ENCODE assay signal across 12 mouse cellular contexts in the genomic region with DNA sequence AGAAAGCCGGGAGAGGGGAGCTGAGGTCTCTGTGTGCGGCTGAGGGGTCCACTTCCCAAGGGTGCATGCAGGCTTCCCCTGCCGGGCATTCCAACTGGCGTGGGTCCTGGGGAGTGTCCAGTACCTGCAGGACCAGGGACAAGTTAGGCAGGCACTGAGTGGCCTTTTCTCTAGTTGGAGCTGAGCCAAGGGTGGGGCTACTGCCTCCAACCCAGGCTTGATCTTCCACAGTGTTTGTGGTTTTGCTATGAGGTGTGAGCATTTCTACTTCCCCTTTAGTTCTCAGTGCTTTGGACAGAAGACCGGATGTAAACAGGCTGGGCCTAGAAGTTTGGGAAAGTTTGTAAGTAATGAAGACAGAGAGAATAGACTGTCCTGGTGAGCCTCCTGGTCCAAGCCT. TPM values are rescaled to one million over a fixed set of nuclear protein-coding genes. Genes with fewer than 3 reads are reported as not detected.
DNase-seq lines count a peak whose midpoint lies in the region; ATAC-seq and TF ChIP-seq lines count a peak whose summit lies in the region.
"Had no signal": no experiment of that assay in that cellular context is flagged by ENCODE, and none has a peak within 500 bp of the region (broad histone marks: within the 10 kb centered on the region; RNA-seq: fewer than 3 reads in every experiment).

No protein-coding gene starts in this region.

- DNase-seq in kidney, adult 2 months = peak; percentile 18
- peak; percentile 52 for DNase-seq in c-Kit-positive CD71-negative TER-119-negative erythroid progenitor cells, embryonic 14.5 days (ENCODE audit: low read depth)
- peak; percentile 50 for DNase-seq in lung, embryonic 14.5 days
- peak; percentile 26 for DNase-seq in splenic B cell, adult 2 months (ENCODE audit: low read depth, low spot score)
- DNase-seq in right cerebral cortex, postnatal 4 days = no peak
- DNase-seq in cerebellum, postnatal 25 days = no peak
- DNase-seq: cerebellum, adult 2 months; right cerebral cortex, adult 18-20 months had no signal

- H3K9ac ChIP-seq in kidney, embryonic 14.5 days (ENCODE audit: low read depth, low read length) = no peak overlapping the region
- no peak overlapping the region for H3K9ac ChIP-seq in lung, embryonic 14.5 days
- H3K9ac ChIP-seq: heart, embryonic 13.5 days; liver, embryonic 12.5 days had no signal

- TF ChIP-seq POLR2A in kidney, adult 2 months (IDR thresholded peaks at IDR 0.05; ENCODE audit: low read depth, low read length) = no peak

- no peaks in the 10 kb centered on the region for H3K36me3 ChIP-seq in kidney, adult 2 months (ENCODE audit: control insufficient read depth, insufficient read depth, low read length)
- no peaks in the 10 kb centered on the region for H3K36me3 ChIP-seq in kidney, embryonic 14.5 days (ENCODE audit: control insufficient read depth, insufficient read depth, low read length)
- no peaks in the 10 kb centered on the region for H3K36me3 ChIP-seq in lung, embryonic 14.5 days (ENCODE audit: insufficient read depth)
- no peaks in the 10 kb centered on the region for H3K36me3 ChIP-seq in splenic B cell, adult 2 months (ENCODE audit: control insufficient read depth, insufficient read depth, low read length, poor library complexity, severe bottlenecking)
- H3K36me3 ChIP-seq: heart, embryonic 13.5 days; liver, embryonic 12.5 days had no signal

- 62% methylated on average over 5 of the region's 5 CpGs for WGBS in kidney, adult 2 months
- 83% methylated on average over 5 of the region's 5 CpGs for WGBS in kidney, embryonic 14.5 days
- 68% methylated on average over 5 of the region's 5 CpGs for WGBS in lung, embryonic 14.5 days

- no peak overlapping the region for H3K4me3 ChIP-seq in kidney, adult 2 months (ENCODE audit: insufficient read depth, low read depth, low read length)
- no peak overlapping the region for H3K4me3 ChIP-seq in kidney, embryonic 14.5 days (ENCODE audit: low read length)
- no peak overlapping the region for H3K4me3 ChIP-seq in lung, embryonic 14.5 days (ENCODE audit: low read depth, low read length)
- H3K4me3 ChIP-seq: heart, embryonic 13.5 days; liver, embryonic 12.5 days had no signal

- no peak for TF ChIP-seq CTCF in kidney, adult 2 months (conservative IDR thresholded peaks at IDR 0.05; ENCODE audit: insufficient read depth, insufficient read length, low read depth, low read length)
- no peak for TF ChIP-seq CTCF in lung, embryonic 14.5 days (IDR thresholded peaks at IDR 0.05; ENCODE audit: low read depth)

- no peaks in the 10 kb centered on the region for H3K9me3 ChIP-seq in kidney, embryonic 14.5 days (ENCODE audit: control insufficient read depth, low read length)
- no peaks in the 10 kb centered on the region for H3K9me3 ChIP-seq in lung, embryonic 14.5 days (ENCODE audit: low read depth, low read length)
- H3K9me3 ChIP-seq: heart, embryonic 13.5 days; liver, embryonic 12.5 days had no signal

- no peaks in the 10 kb centered on the region for H3K27me3 ChIP-seq in kidney, adult 2 months (replicated peaks; ENCODE audit: control insufficient read depth, insufficient read depth, low read length)
- H3K27me3 ChIP-seq in kidney, embryonic 14.5 days (ENCODE audit: control insufficient read depth, insufficient read depth, low read length) = peaks cover 31% of the 10 kb centered on the region
- H3K27me3 ChIP-seq in lung, embryonic 14.5 days (ENCODE audit: insufficient read depth, low read length) = 0 out of 2 replicates have a peak, but pooled peaks cover 3% of the 10 kb centered on the region
- H3K27me3 ChIP-seq in splenic B cell, adult 2 months (ENCODE audit: control insufficient read depth, insufficient read depth, low read length, poor library complexity, severe bottlenecking) = no peaks in the 10 kb centered on the region

- H3K4me2 ChIP-seq in kidney, embryonic 14.5 days (replicated peaks; ENCODE audit: low read depth, low read length) = no peak overlapping the region
- H3K4me2 ChIP-seq in lung, embryonic 14.5 days = no peak overlapping the region
- H3K4me2 ChIP-seq: heart, embryonic 13.5 days; liver, embryonic 12.5 days had no signal

- no peaks in the 10 kb centered on the region for H3K4me1 ChIP-seq in kidney, adult 2 months (ENCODE audit: control insufficient read depth, insufficient read depth, low read length)
- H3K4me1 ChIP-seq in kidney, embryonic 14.5 days (ENCODE audit: control insufficient read depth, insufficient read depth, low read length) = no peaks in the 10 kb centered on the region
- no peaks in the 10 kb centered on the region for H3K4me1 ChIP-seq in lung, embryonic 14.5 days (ENCODE audit: insufficient read depth)
- H3K4me1 ChIP-seq: liver, embryonic 12.5 days had no signal

- H3K27ac ChIP-seq in kidney, adult 2 months (ENCODE audit: insufficient read depth, low read depth, low read length) = no peak overlapping the region
- no peak overlapping the region for H3K27ac ChIP-seq in kidney, embryonic 14.5 days (ENCODE audit: low read depth, low read length)
- H3K27ac ChIP-seq in lung, embryonic 14.5 days (ENCODE audit: low read depth) = no peak overlapping the region
- H3K27ac ChIP-seq: heart, embryonic 13.5 days; liver, embryonic 12.5 days had no signal

- no peak for ATAC-seq in kidney, embryonic 14.5 days (ENCODE audit: low FRiP score, low TSS enrichment)
- ATAC-seq in lung, embryonic 14.5 days (ENCODE audit: insufficient read depth) = no peak
- ATAC-seq in cerebellum, adult (ENCODE audit: insufficient number of reproducible peaks, low FRiP score, low TSS enrichment) = no peak
- ATAC-seq: liver, embryonic 12.5 days had no signal

RNA-seq across cellular contexts. Expression of gene Lhx3, which starts 19.6 kb away (rescaled TPM):
- polyA plus RNA-seq in kidney, adult 2 months (2012; rRNA removed) = not detected in 2 replicates
- not detected in 2 replicates for polyA plus RNA-seq in kidney, embryonic 14.5 days (2014; fragmentation: Nextera tagmentation; extraction: Ambion mirVana)
- 0.27 TPM in 1 of 2 replicates, not detected in the other for polyA plus RNA-seq in lung, embryonic 14.5 days (2014; fragmentation: Nextera tagmentation; extraction: Ambion mirVana)
- polyA plus RNA-seq: liver, embryonic 12.5 days had no signal

RNA-seq across cellular contexts. Expression of gene Qsox2, which starts 48.8 kb away (rescaled TPM):
- 15.3 and 16.5 TPM in 2 replicates for polyA plus RNA-seq in kidney, adult 2 months (2012; rRNA removed)
- 10.0 and 19.0 TPM in 2 replicates for polyA plus RNA-seq in kidney, embryonic 14.5 days (2014; fragmentation: Nextera tagmentation; extraction: Ambion mirVana)
- 25.8 and 26.1 TPM in 2 replicates for polyA plus RNA-seq in lung, embryonic 14.5 days (2014; fragmentation: Nextera tagmentation; extraction: Ambion mirVana)

Comparison
In these comparisons a context has a peak if more than half of its experiments do, and no peak if none do; other contexts are left out.
1. DNase-seq: peak in kidney, adult 2 months (single experiment), c-Kit-positive CD71-negative TER-119-negative erythroid progenitor cells, embryonic 14.5 days (single experiment), lung, embryonic 14.5 days (single experiment) and splenic B cell, adult 2 months (single experiment); none in right cerebral cortex, postnatal 4 days (single experiment) and cerebellum, postnatal 25 days (0 of 2).